Mouse (Mus musculus) heart, embryonic 11.5 days (tissue): ENCODE results near the gene Oxsr1. TPM values are rescaled to one million over a fixed set of nuclear protein-coding genes. Genes with fewer than 3 reads are reported as not detected.

ENCODE experiments used
- ATAC-seq: fragments of 200-750 bp; cut with Nextera tagmentation; replicated peaks from 2 replicates; pipeline ENCODE4 v1.8.0; 2017; ENCODE audit warnings: moderate library complexity; ENCODE audit not compliant: insufficient number of reproducible peaks, low FRiP score, low TSS enrichment
- H3K27ac ChIP-seq: fragments of 300-500 bp; sonication (generic); 2 replicates; pipeline ENCODE4 v1.5.1; 2014; ENCODE audit warnings: mild to moderate bottlenecking, low read depth, low read length
- H3K27me3 ChIP-seq: fragments of 300-500 bp; sonication (generic); 2 replicates; pipeline ENCODE4 v1.6.1; 2014; ENCODE audit warnings: mild to moderate bottlenecking, low read length, mixed read lengths; ENCODE audit not compliant: control insufficient read depth, insufficient read depth
- H3K36me3 ChIP-seq: fragments of 300-500 bp; sonication (generic); 2 replicates; pipeline ENCODE4 v1.6.1; 2014; ENCODE audit warnings: mild to moderate bottlenecking, low read length, moderate library complexity, mixed read lengths; ENCODE audit not compliant: control insufficient read depth, insufficient read depth
- H3K4me1 ChIP-seq: fragments of 300-500 bp; sonication (generic); 2 replicates; pipeline ENCODE4 v1.6.1; 2014; ENCODE audit warnings: low read length; ENCODE audit not compliant: control insufficient read depth, insufficient read depth
- H3K4me2 ChIP-seq: fragments of 300-500 bp; sonication (generic); 2 replicates; pipeline ENCODE4 v1.6.1; 2014; ENCODE audit warnings: mild to moderate bottlenecking, moderate library complexity
- H3K4me3 ChIP-seq: fragments of 300-500 bp; sonication (generic); 2 replicates; pipeline ENCODE4 v1.5.1; 2014; ENCODE audit warnings: low read depth, low read length
- H3K9ac ChIP-seq: fragments of 300-500 bp; sonication (generic); 2 replicates; pipeline ENCODE4 v1.6.1; 2014; ENCODE audit warnings: mild to moderate bottlenecking, low read depth, low read length, moderate library complexity
- H3K9me3 ChIP-seq: fragments of 300-500 bp; sonication (generic); replicated peaks from 2 replicates; pipeline ENCODE4 v1.6.1; 2016; ENCODE audit warnings: low read length; ENCODE audit not compliant: control insufficient read depth
- WGBS: fragments of 180-500 bp; shearing (Covaris S2); extraction: QIAGEN DNeasy Blood & Tissue Kit; methylation state at CpG from one replicate; pipeline ENCODE4 v1.1.7; 2014; ENCODE audit not compliant: insufficient replicate concordance; 5-methylcytosine and 5-hydroxymethylcytosine counted together
- polyA plus RNA-seq: library from polyadenylated mRNA; unstranded; fragments of >200 nt; fragmentation: Nextera tagmentation; extraction: Ambion mirVana; gene quantifications from 2 replicates; pipeline ENCODE4 v1.2.1, GENCODE M21; 2014

Oxsr1 gene
- polyA plus RNA-seq, 1 experiment from 2014 or later = 9.9 TPM

DNA sequence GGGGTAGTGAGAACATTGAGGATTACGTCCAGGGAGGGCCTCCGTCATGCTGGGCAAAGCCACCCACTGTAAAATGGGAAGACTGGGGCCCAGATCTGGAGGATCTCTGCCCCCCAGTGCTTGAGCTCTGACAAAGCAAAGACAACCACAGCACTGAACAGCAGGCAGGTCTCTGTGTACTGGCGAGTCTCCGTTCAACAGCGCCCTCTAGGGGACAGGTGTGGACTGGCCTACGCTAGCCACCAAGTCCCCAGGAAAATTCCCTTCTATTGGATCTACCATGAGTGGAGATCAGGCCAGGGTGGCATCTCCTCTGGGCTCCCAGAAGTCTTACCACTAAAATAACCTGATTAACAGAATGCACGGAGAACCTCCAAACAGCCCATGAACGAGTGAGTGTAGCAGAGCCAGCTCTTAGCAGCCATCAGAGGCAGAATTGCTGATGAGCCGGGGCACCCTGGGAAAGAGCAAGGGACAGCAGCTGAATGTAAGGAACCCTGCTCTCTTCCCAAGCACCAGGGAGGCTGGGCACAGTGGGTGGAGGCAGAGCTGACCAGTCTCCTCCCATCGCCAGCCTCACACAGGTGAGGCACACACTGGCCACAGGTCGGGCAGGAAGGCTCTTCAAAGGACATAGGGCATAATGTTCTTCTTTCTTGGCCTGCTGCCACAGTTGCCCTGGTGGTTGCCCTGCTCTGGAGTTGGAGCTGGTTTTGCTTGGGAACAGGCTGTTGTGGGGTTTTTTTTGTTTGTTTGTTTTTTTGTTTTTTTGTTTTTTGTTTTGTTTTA, 129.8 kb downstream of the Oxsr1 start:
- WGBS = 34% methylated on average over 11 of the region's 11 CpGs
- ATAC-seq = no peak
- Histone ChIP-seq H3K4me1 (no peaks in the 10 kb centered on the region), H3K4me3 (no peak overlapping the region), H3K9ac (no peak overlapping the region), H3K27me3 (no peaks in the 10 kb centered on the region), H3K36me3 (no peaks in the 10 kb centered on the region), H3K27ac (no peak overlapping the region), H3K9me3 (no peaks in the 10 kb centered on the region), H3K4me2 (no peak overlapping the region)

Other genes starting within 250 kb of the Oxsr1 start
- 18.0 and 18.2 TPM in 2 replicates for gene Plcd1, start 228.9 kb downstream of the Oxsr1 start, polyA plus RNA-seq
- gene Dlec1, start 219.9 kb downstream of the Oxsr1 start, polyA plus RNA-seq = 0.31 and 0.56 TPM in 2 replicates
- 0.50 TPM in 1 of 2 replicates, not detected in the other for gene Acaa1b, start 165.3 kb downstream of the Oxsr1 start, polyA plus RNA-seq
- gene Gm47289, start 163.3 kb downstream of the Oxsr1 start, polyA plus RNA-seq = not detected in 2 replicates
- gene Slc22a13, start 113.3 kb downstream of the Oxsr1 start, polyA plus RNA-seq = not detected in 2 replicates
- 72.5 and 81.2 TPM in 2 replicates for gene Acaa1a, start 17.2 kb upstream of the Oxsr1 start, polyA plus RNA-seq
- gene Myd88, start 19.0 kb upstream of the Oxsr1 start, polyA plus RNA-seq = 12.5 and 13.3 TPM in 2 replicates
- 2.2 and 2.4 TPM in 2 replicates for gene Xylb, start 35.0 kb upstream of the Oxsr1 start, polyA plus RNA-seq
- gene Slc22a14, start 43.1 kb upstream of the Oxsr1 start, polyA plus RNA-seq = not detected in 2 replicates
- 26.9 and 29.1 TPM in 2 replicates for gene Acvr2b, start 79.7 kb upstream of the Oxsr1 start, polyA plus RNA-seq
- 19.4 and 20.2 TPM in 2 replicates for gene Exog, start 122.5 kb upstream of the Oxsr1 start, polyA plus RNA-seq